Mouse (Mus musculus): Measurements from ENCODE around the gene Tbc1d5. TPM values are rescaled to one million over a fixed set of nuclear protein-coding genes. Genes with fewer than 3 reads are reported as not detected.
"Not testable (repeated sequence)": the region's sequence is repeated elsewhere in the genome, so short reads cannot be mapped to it uniquely, and the experiment has no call there.

Tbc1d5 gene
- polyA plus RNA-seq, 1 experiment from 2014 or later = 12.5 TPM

DNA sequence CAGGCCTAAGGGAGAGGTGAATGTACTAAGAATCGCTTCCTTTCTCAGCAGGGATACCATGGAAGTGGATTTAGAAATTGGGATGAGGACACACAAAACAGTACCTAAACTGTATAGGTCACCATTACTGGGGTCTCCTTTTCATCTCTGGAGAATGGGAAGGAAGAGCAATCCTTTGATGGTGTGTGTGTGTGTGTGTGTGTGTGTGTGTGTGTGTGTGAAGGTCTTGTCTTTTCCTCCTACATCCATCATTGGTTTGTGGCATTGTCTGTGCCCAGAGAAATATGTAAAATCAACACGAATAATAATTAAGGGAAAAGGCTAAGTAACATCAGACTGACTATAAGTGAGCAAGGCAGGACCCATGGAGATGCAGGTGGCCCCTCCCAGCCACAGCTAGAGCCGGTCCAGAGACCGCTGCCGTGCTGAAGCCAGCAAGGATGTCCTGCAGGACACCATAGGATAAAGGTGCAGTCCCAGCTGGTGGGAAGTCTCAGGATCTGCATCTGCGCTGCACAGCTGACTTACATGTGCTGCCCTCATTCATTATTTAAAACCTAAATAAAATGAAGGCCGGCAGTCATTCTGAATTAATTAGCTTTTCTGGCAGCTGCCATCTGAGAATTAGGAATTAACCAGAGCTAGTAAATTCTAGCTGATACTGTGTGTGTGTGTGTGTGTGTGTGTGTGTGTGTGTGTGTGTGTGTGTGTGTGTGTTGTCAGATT is 468.5 kb downstream of the Tbc1d5 start:
- H3K4me1 ChIP-seq (replicated peaks; ENCODE audit: control insufficient read depth, insufficient read depth, low read length) = no peaks in the 10 kb centered on the region
- no peak overlapping the region for H3K9ac ChIP-seq (ENCODE audit: low read length)
- no peaks in the 10 kb centered on the region for H3K36me3 ChIP-seq (ENCODE audit: control insufficient read depth, insufficient read depth, low read length)
- H3K27ac ChIP-seq (ENCODE audit: low read length) = no peak overlapping the region
- WGBS = 76% methylated on average over 7 of the region's 7 CpGs
- no peaks in the 10 kb centered on the region for H3K9me3 ChIP-seq (ENCODE audit: control insufficient read depth, low read length)
- no peaks in the 10 kb centered on the region for H3K27me3 ChIP-seq (ENCODE audit: control insufficient read depth, insufficient read depth, low read depth, low read length)
- H3K4me2 ChIP-seq (ENCODE audit: low read depth, low read length) = no peak overlapping the region
- ATAC-seq (ENCODE audit: low read depth) = no peak
- no peak overlapping the region for H3K4me3 ChIP-seq (ENCODE audit: low read length)

DNA sequence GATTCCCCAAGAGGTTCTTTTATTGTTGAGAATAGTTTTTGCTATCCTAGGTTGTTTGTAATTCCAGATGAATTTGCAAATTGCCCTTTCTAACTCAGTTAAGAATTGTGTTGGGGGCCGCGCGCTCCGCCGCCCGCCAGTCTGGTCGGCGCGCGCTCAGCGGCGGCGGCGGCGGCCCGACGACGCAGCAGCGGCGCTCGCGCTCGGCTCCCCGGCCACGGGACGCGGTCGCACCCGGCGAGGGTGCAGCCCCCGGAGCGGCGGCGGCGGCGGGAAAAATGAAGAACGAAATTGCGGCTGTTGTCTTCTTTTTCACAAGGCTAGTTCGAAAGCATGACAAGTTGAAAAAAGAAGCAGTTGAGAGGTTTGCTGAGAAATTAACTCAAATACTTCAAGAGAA is 480.7 kb downstream of the Tbc1d5 start:
- H3K27ac ChIP-seq (ENCODE audit: low read length); H3K9me3 ChIP-seq (ENCODE audit: control insufficient read depth, low read length); H3K9ac ChIP-seq (ENCODE audit: low read length); H3K4me1 ChIP-seq (replicated peaks; ENCODE audit: control insufficient read depth, insufficient read depth, low read length); H3K36me3 ChIP-seq (ENCODE audit: control insufficient read depth, insufficient read depth, low read length); ATAC-seq (ENCODE audit: low read depth); H3K27me3 ChIP-seq (ENCODE audit: control insufficient read depth, insufficient read depth, low read depth, low read length): not testable (repeated sequence)
- Histone ChIP-seq H3K4me3 (ENCODE audit: low read length) (peak overlapping the region; percentile 20; the same call in 1 of the 2 replicates), H3K4me2 (ENCODE audit: low read depth, low read length) (peak overlapping the region; percentile 45)
- 1% methylated on average over 33 of the region's 39 CpGs for WGBS

DNA sequence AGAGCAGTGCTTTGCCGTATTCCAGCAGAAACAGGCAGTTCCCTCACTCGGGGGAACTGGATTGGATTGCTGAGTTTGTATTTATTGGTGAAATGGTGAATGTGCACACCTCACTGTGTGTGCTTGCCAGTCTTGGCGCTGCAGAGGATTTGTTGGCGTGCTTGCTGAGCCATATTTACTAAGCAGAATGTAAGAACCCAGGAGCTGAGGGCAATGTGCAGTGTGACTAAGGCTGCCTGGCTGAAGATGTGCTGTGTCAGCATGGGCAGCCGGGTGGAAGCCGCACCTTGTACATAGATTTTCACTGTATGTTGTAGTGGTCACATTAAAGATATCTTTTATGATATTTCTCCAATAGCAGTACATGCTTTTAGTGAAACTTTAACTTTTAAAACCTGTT is 491.0 kb downstream of the Tbc1d5 start:
- no peaks in the 10 kb centered on the region for H3K27me3 ChIP-seq (ENCODE audit: control insufficient read depth, insufficient read depth, low read depth, low read length)
- H3K4me2 ChIP-seq (ENCODE audit: low read depth, low read length) = no peak overlapping the region
- no peaks in the 10 kb centered on the region for H3K36me3 ChIP-seq (ENCODE audit: control insufficient read depth, insufficient read depth, low read length)
- no peak overlapping the region for H3K4me3 ChIP-seq (ENCODE audit: low read length)
- no peak overlapping the region for H3K9ac ChIP-seq (ENCODE audit: low read length)
- no peaks in the 10 kb centered on the region for H3K9me3 ChIP-seq (ENCODE audit: control insufficient read depth, low read length)
- no peak for ATAC-seq (ENCODE audit: low read depth)
- H3K4me1 ChIP-seq (replicated peaks; ENCODE audit: control insufficient read depth, insufficient read depth, low read length) = no peaks in the 10 kb centered on the region
- WGBS = 80% methylated on average over 6 of the region's 6 CpGs
- H3K27ac ChIP-seq (ENCODE audit: low read length) = no peak overlapping the region

DNA sequence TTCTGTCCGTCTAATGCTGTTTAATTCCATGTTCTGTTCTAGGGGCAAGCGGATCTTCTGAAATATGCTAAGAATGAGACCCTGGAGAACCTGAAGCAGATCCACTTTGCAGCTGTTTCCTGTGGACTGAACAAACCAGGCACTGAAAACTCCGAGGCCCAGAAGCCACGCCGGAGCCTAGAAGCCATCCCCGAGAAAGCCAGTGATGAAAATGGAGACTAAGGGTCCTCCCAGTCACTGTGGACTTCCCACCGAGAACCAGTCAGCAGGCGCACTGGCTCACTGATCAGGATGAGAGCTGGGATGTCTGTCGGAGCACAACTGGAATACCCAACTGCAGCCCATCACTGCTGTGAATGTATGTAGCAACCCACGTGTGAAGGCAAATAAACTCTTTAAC is 491.5 kb downstream of the Tbc1d5 start:
- Histone ChIP-seq H3K9ac (ENCODE audit: low read length) (no peak overlapping the region), H3K9me3 (ENCODE audit: control insufficient read depth, low read length) (no peaks in the 10 kb centered on the region), H3K4me3 (ENCODE audit: low read length) (no peak overlapping the region), H3K4me1 (replicated peaks; ENCODE audit: control insufficient read depth, insufficient read depth, low read length) (no peaks in the 10 kb centered on the region), H3K4me2 (ENCODE audit: low read depth, low read length) (no peak overlapping the region), H3K27me3 (ENCODE audit: control insufficient read depth, insufficient read depth, low read depth, low read length) (no peaks in the 10 kb centered on the region), H3K27ac (ENCODE audit: low read length) (no peak overlapping the region), H3K36me3 (ENCODE audit: control insufficient read depth, insufficient read depth, low read length) (no peaks in the 10 kb centered on the region)
- no peak for ATAC-seq (ENCODE audit: low read depth)
- WGBS = 77% methylated on average over 10 of the region's 10 CpGs

GRCm38 (mm10) chr17:50684960-50685645 is 494.0 kb downstream of the Tbc1d5 start:
- Histone ChIP-seq H3K4me1 (replicated peaks; ENCODE audit: control insufficient read depth, insufficient read depth, low read length) (no peaks in the 10 kb centered on the region), H3K27ac (ENCODE audit: low read length) (no peak overlapping the region), H3K4me2 (ENCODE audit: low read depth, low read length) (no peak overlapping the region), H3K9ac (ENCODE audit: low read length) (no peak overlapping the region), H3K27me3 (ENCODE audit: control insufficient read depth, insufficient read depth, low read depth, low read length) (no peaks in the 10 kb centered on the region), H3K36me3 (ENCODE audit: control insufficient read depth, insufficient read depth, low read length) (no peaks in the 10 kb centered on the region), H3K4me3 (ENCODE audit: low read length) (no peak overlapping the region), H3K9me3 (ENCODE audit: control insufficient read depth, low read length) (no peaks in the 10 kb centered on the region)
- 60% methylated on average over 7 of the region's 7 CpGs for WGBS
- no peak for ATAC-seq (ENCODE audit: low read depth)
